Mouse (Mus musculus): Measurements from ENCODE around the gene Rhox2a.

- TF ChIP-seq CTCF (IDR thresholded peaks at IDR 0.05; ENCODE audit: low read depth, low read length): no peak
- TF ChIP-seq POLR2A (IDR thresholded peaks at IDR 0.05; ENCODE audit: insufficient read depth, low read length): no peak
- TF ChIP-seq EP300 (IDR thresholded peaks at IDR 0.05; ENCODE audit: insufficient read depth, low read depth, low read length): no peak
Observed at GRCm38 (mm10) chrX:37210941-37211340, 33.8 kb upstream of the Rhox2a start, which contains the start of gene Gm9.
